22 mouse cellular contexts compared by ENCODE assay signal in genomic region chr15:95977169-95977938, GRCm38 (mm10).
DNase-seq lines count a peak whose midpoint lies in the region; ATAC-seq and TF ChIP-seq lines count a peak whose summit lies in the region.
"Had no signal": no experiment of that assay in that cellular context is flagged by ENCODE, and none has a peak within 500 bp of the region (broad histone marks: within the 10 kb centered on the region; RNA-seq: fewer than 3 reads in every experiment).

No protein-coding gene starts in this region.

- H3K9me3 ChIP-seq in lung, embryonic 14.5 days (ENCODE audit: low read depth, low read length), result no peaks in the 10 kb centered on the region
- H3K9me3 ChIP-seq: embryonic facial prominence, embryonic 13.5 days; forebrain, embryonic 13.5 days; heart, embryonic 10.5 days; hindbrain, embryonic 15.5 days; neural tube, embryonic 15.5 days had no signal

- H3K4me3 ChIP-seq in lung, embryonic 14.5 days (ENCODE audit: low read depth, low read length), result no peak overlapping the region
- H3K4me3 ChIP-seq in lung, adult 2 months (replicated peaks; ENCODE audit: extremely low read depth, low read depth, low read length), result no peak overlapping the region
- H3K4me3 ChIP-seq in embryonic fibroblast, embryonic 13.5 days (ENCODE audit: insufficient read depth, low read length), result no peak overlapping the region
- H3K4me3 ChIP-seq: embryonic facial prominence, embryonic 13.5 days; forebrain, embryonic 13.5 days; heart, embryonic 10.5 days; hindbrain, embryonic 15.5 days; neural tube, embryonic 15.5 days had no signal

- no peak for TF ChIP-seq CTCF in lung, embryonic 14.5 days (IDR thresholded peaks at IDR 0.05; ENCODE audit: low read depth)
- no peak for TF ChIP-seq CTCF in lung, adult 2 months (IDR thresholded peaks at IDR 0.05; ENCODE audit: insufficient read depth, low read length)
- TF ChIP-seq CTCF in embryonic fibroblast, embryonic 13.5 days (IDR thresholded peaks at IDR 0.05; ENCODE audit: borderline replicate concordance, insufficient read depth, low read length), result no peak

- H3K4me1 ChIP-seq in lung, embryonic 14.5 days (ENCODE audit: insufficient read depth), result 0 out of 2 replicates have a peak, but pooled peaks cover 4% of the 10 kb centered on the region
- H3K4me1 ChIP-seq in lung, adult 2 months (ENCODE audit: control insufficient read depth, insufficient read depth, low read length), result no peaks in the 10 kb centered on the region
- peaks cover 9% of the 10 kb centered on the region for H3K4me1 ChIP-seq in embryonic fibroblast, embryonic 13.5 days (ENCODE audit: control insufficient read depth, insufficient read depth, low read length)
- H3K4me1 ChIP-seq: forebrain, embryonic 13.5 days; hindbrain, embryonic 15.5 days; neural tube, embryonic 15.5 days had no signal

- H3K36me3 ChIP-seq in lung, embryonic 14.5 days (ENCODE audit: insufficient read depth), result peaks cover 22% of the 10 kb centered on the region
- H3K36me3 ChIP-seq: hindbrain, embryonic 15.5 days had no signal

- no peak for TF ChIP-seq POLR2A in lung, adult 2 months (IDR thresholded peaks at IDR 0.05; ENCODE audit: borderline replicate concordance, extremely low read depth, low read depth, low read length)
- TF ChIP-seq POLR2A in embryonic fibroblast, embryonic 13.5 days (IDR thresholded peaks at IDR 0.05; ENCODE audit: low read depth, low read length), result no peak

- WGBS in lung, embryonic 14.5 days, result 59% methylated on average over 8 of the region's 8 CpGs
- 69% methylated on average over 8 of the region's 8 CpGs for WGBS in lung, adult 2 months

- ATAC-seq in lung, embryonic 14.5 days (ENCODE audit: insufficient read depth), result peak; percentile 26; the same call in 1 of the 2 replicates
- ATAC-seq: forebrain, embryonic 13.5 days; Patski had no signal

- peak; percentile 32 for DNase-seq in lung, embryonic 14.5 days
- DNase-seq in lung, adult 2 months, result no peak
- DNase-seq in thymus, postnatal 14 days, result peak; percentile 23
- no peak for DNase-seq in thymus, postnatal 25 days
- DNase-seq in spleen, adult 18-20 months, result no peak
- no peak for DNase-seq in T-cell, adult 2 months (ENCODE audit: low spot score)
- DNase-seq: adrenal gland, postnatal 10 days; cerebellum, adult 8-10 months; cerebellum, postnatal 36 days; embryo, embryonic 11 days; kidney, adult 2 months; thymus, adult 2 months had no signal

- H3K9ac ChIP-seq in lung, embryonic 14.5 days, result no peak overlapping the region
- H3K9ac ChIP-seq: embryonic facial prominence, embryonic 13.5 days; forebrain, embryonic 13.5 days; hindbrain, embryonic 15.5 days; neural tube, embryonic 15.5 days had no signal

- no peak overlapping the region for H3K4me2 ChIP-seq in lung, embryonic 14.5 days
- H3K4me2 ChIP-seq: embryonic facial prominence, embryonic 13.5 days; forebrain, embryonic 13.5 days; hindbrain, embryonic 15.5 days; liver, embryonic 11.5 days; neural tube, embryonic 15.5 days had no signal

- no peak overlapping the region for H3K27ac ChIP-seq in lung, embryonic 14.5 days (ENCODE audit: low read depth)
- peak overlapping the region; percentile 23; the same call in 1 of the 2 replicates for H3K27ac ChIP-seq in embryonic fibroblast, embryonic 13.5 days (ENCODE audit: insufficient read depth, low read length)
- H3K27ac ChIP-seq: embryonic facial prominence, embryonic 13.5 days; forebrain, embryonic 13.5 days; heart, embryonic 10.5 days; hindbrain, embryonic 15.5 days; kidney, postnatal 0 days; neural tube, embryonic 15.5 days; stomach, postnatal 0 days had no signal

- no peaks in the 10 kb centered on the region for H3K27me3 ChIP-seq in lung, embryonic 14.5 days (ENCODE audit: insufficient read depth, low read length)
- H3K27me3 ChIP-seq: embryonic facial prominence, embryonic 13.5 days; forebrain, embryonic 13.5 days; hindbrain, embryonic 15.5 days; neural tube, embryonic 15.5 days; Patski had no signal

Comparison
In these comparisons a context has a peak if more than half of its experiments do, and no peak if none do; other contexts are left out.
1. DNase-seq: peak in lung, embryonic 14.5 days (single experiment) and thymus, postnatal 14 days (single experiment); none in lung, adult 2 months (single experiment), thymus, postnatal 25 days (single experiment), spleen, adult 18-20 months (0 of 2) and T-cell, adult 2 months (single experiment).